Mouse (Mus musculus): ENCODE measurements around the gene Apmap. TPM values are rescaled to one million over a fixed set of nuclear protein-coding genes. Genes with fewer than 3 reads are reported as not detected.

The Apmap gene
- polyA plus RNA-seq, 1 experiment from 2014 or later = 33.1 TPM

GRCm38 (mm10) chr2:150607086-150607485 is 1.3 kb downstream of the Apmap start:
- no peak for ATAC-seq (ENCODE audit: insufficient number of reproducible peaks, low FRiP score, low TSS enrichment, low read depth)
- Histone ChIP-seq H3K27me3 (no peaks in the 10 kb centered on the region), H3K4me3 (peak overlapping the region; percentile 95), H3K9me3 (no peaks in the 10 kb centered on the region), H3K4me2 (peak overlapping the region; percentile 87; the same call in 1 of the 2 replicates), H3K4me1 (peaks cover 13% of the 10 kb centered on the region), H3K36me3 (no peaks in the 10 kb centered on the region), H3K9ac (no peak overlapping the region), H3K27ac (no peak overlapping the region)
- 74% methylated on average over 1 of the region's 1 CpGs for WGBS

DNA sequence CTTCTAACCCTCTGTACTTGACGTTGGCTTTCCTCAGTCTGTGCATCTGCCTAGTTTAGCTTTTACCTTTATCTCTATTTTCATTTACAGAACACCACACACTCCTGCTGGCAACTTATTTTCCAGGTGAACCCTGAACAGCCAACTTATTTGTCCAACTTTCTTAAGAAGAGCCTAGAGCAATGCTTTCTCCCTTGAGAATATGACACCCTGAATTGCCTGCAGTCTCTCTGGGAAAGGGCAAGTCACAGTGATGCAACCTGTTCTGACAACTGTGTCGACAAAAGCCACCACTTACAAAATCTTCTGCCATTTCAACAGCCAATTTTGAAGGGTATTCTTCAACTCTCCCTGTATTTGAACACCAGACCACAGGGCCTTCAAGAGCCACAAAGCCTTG is 3.6 kb downstream of the Apmap start:
- 77% methylated on average over 2 of the region's 2 CpGs for WGBS
- no peaks in the 10 kb centered on the region for H3K36me3 ChIP-seq
- no peak overlapping the region for H3K9ac ChIP-seq
- no peak overlapping the region for H3K4me3 ChIP-seq
- peaks cover 13% of the 10 kb centered on the region for H3K4me1 ChIP-seq
- ATAC-seq (ENCODE audit: insufficient number of reproducible peaks, low FRiP score, low TSS enrichment, low read depth) = no peak
- no peaks in the 10 kb centered on the region for H3K9me3 ChIP-seq
- no peaks in the 10 kb centered on the region for H3K27me3 ChIP-seq
- H3K4me2 ChIP-seq = no peak overlapping the region
- no peak overlapping the region for H3K27ac ChIP-seq

- Histone ChIP-seq H3K27ac (no peak overlapping the region), H3K4me2 (no peak overlapping the region), H3K4me3 (no peak overlapping the region), H3K36me3 (no peaks in the 10 kb centered on the region), H3K27me3 (no peaks in the 10 kb centered on the region), H3K9me3 (no peaks in the 10 kb centered on the region), H3K4me1 (peaks cover 2% of the 10 kb centered on the region), H3K9ac (no peak overlapping the region)
- WGBS = 87% methylated on average over 2 of the region's 2 CpGs
- ATAC-seq (ENCODE audit: insufficient number of reproducible peaks, low FRiP score, low TSS enrichment, low read depth) = no peak
Measured at GRCm38 (mm10) chr2:150602166-150602565, 6.2 kb downstream of the Apmap start.

DNA sequence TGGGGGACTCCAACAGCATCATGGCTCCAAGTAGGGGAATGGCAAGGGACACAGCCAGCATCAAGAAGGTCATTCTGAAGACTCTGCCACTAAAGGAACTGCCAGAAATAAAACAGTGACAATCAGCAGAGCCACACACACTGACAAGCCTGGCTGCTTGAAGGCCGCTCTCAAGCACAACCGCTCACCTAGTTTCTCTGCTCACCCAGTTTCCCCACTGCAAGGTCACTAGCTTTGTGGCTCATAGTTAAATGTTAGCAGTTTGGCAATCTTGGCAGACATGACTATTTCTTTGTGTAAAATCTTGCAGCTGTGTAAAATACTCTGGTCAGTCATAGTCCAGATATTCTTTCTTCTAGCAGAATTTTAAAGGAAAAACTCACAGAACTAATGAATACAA is 8.1 kb downstream of the Apmap start:
- ATAC-seq (ENCODE audit: insufficient number of reproducible peaks, low FRiP score, low TSS enrichment, low read depth) = no peak
- no peaks in the 10 kb centered on the region for H3K27me3 ChIP-seq
- H3K4me3 ChIP-seq = no peak overlapping the region
- H3K4me1 ChIP-seq = no peaks in the 10 kb centered on the region
- no peaks in the 10 kb centered on the region for H3K9me3 ChIP-seq
- 96% methylated on average over 2 of the region's 2 CpGs for WGBS
- no peak overlapping the region for H3K27ac ChIP-seq
- H3K4me2 ChIP-seq = no peak overlapping the region
- 0 out of 2 replicates have a peak, but pooled peaks cover 6% of the 10 kb centered on the region for H3K36me3 ChIP-seq
- no peak overlapping the region for H3K9ac ChIP-seq

DNA sequence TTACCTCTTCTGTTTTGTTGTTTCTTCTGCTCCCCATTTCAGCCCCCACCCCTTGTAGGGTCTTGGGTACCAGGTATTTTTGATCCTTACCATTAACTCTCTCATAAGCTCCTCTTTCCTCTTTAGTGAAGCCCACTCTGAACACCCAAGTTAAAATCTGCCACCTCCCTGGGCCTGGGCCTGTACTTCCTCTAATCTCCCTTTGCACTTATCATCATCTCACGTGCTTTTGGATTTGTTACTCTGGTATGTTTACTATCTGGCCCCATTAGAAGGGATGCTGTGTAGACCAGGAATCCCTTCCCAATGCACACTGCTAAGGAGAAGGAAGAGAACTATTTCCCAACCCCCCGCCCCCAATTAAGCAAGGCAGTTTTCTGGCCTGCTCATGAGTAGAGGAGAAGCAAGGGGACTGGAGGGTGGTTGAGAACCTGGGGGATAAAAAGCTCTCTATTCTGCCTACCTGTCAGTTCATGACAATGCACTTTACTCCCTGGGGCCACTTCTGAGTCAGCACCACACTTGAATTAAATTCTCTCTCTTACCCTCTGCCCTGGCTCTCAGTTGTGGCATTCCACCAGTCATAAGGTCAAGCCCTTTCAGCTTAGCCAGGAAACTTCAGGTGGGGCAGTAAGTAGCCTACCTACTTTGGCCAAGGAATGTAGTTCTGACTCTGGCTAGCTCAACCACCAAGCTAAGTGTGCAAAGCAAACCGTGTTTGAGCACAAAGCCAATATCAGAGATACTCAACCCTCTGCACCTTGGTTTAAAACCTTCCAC is 12.8 kb downstream of the Apmap start:
- H3K4me1 ChIP-seq = no peaks in the 10 kb centered on the region

DNA sequence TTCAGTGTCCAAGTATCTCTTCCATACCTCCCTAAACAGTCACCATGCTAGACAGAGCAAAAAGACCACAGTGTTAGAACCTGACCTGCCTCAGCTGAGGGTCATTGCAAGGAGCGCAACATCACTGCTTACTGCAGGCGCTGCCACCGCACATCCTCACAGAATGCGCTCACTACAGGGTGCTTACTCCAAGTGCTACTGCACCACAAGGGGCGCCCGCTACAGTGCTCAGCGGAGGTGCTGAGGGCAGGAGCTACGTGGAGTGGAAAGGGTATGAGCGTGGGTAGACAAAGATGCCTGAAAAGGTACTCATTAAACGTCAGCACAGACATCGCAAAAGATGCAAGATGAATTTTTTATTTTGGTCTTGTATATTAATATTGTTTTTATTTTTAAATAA is 19.3 kb downstream of the Apmap start:
- Histone ChIP-seq H3K27me3 (no peaks in the 10 kb centered on the region), H3K9me3 (no peaks in the 10 kb centered on the region), H3K4me2 (no peak overlapping the region), H3K27ac (no peak overlapping the region), H3K36me3 (peaks cover 69% of the 10 kb centered on the region), H3K9ac (no peak overlapping the region), H3K4me3 (no peak overlapping the region), H3K4me1 (no peaks in the 10 kb centered on the region)
- 85% methylated on average over 11 of the region's 11 CpGs for WGBS
- ATAC-seq (ENCODE audit: insufficient number of reproducible peaks, low FRiP score, low TSS enrichment, low read depth) = no peak

More for the DNA sequence above, 12.8 kb downstream of the Apmap start:
- no peaks in the 10 kb centered on the region for H3K9me3 ChIP-seq
- no peak for ATAC-seq (ENCODE audit: insufficient number of reproducible peaks, low FRiP score, low TSS enrichment, low read depth)
- no peak overlapping the region for H3K4me2 ChIP-seq
- no peak overlapping the region for H3K9ac ChIP-seq
- H3K4me3 ChIP-seq = no peak overlapping the region
- 85% methylated on average over 3 of the region's 3 CpGs for WGBS
- no peaks in the 10 kb centered on the region for H3K27me3 ChIP-seq
- H3K27ac ChIP-seq = no peak overlapping the region
- H3K36me3 ChIP-seq = peaks cover 26% of the 10 kb centered on the region; the same call in 1 of the 2 replicates

- 69% methylated on average over 1 of the region's 1 CpGs for WGBS
- Histone ChIP-seq H3K9me3 (no peaks in the 10 kb centered on the region), H3K4me1 (no peaks in the 10 kb centered on the region)
Measured at GRCm38 (mm10) chr2:150579628-150580027, 28.7 kb downstream of the Apmap start.

GRCm38 (mm10) chr2:150578603-150579002 is 29.8 kb downstream of the Apmap start:
- ATAC-seq (ENCODE audit: insufficient number of reproducible peaks, low FRiP score, low TSS enrichment, low read depth) = no peak
- H3K4me1 ChIP-seq = no peaks in the 10 kb centered on the region
- H3K9ac ChIP-seq = no peak overlapping the region
- H3K36me3 ChIP-seq = peaks cover 11% of the 10 kb centered on the region
- no peak overlapping the region for H3K27ac ChIP-seq
- 86% methylated on average over 5 of the region's 5 CpGs for WGBS
- no peaks in the 10 kb centered on the region for H3K27me3 ChIP-seq
- no peak overlapping the region for H3K4me3 ChIP-seq
- H3K4me2 ChIP-seq = no peak overlapping the region
- H3K9me3 ChIP-seq = no peaks in the 10 kb centered on the region

More at GRCm38 (mm10) chr2:150579628-150580027, 28.7 kb downstream of the Apmap start:
- no peak overlapping the region for H3K4me3 ChIP-seq
- H3K36me3 ChIP-seq = peaks cover 21% of the 10 kb centered on the region
- no peak overlapping the region for H3K4me2 ChIP-seq
- ATAC-seq (ENCODE audit: insufficient number of reproducible peaks, low FRiP score, low TSS enrichment, low read depth) = no peak
- no peak overlapping the region for H3K9ac ChIP-seq
- no peaks in the 10 kb centered on the region for H3K27me3 ChIP-seq
- H3K27ac ChIP-seq = no peak overlapping the region

DNA sequence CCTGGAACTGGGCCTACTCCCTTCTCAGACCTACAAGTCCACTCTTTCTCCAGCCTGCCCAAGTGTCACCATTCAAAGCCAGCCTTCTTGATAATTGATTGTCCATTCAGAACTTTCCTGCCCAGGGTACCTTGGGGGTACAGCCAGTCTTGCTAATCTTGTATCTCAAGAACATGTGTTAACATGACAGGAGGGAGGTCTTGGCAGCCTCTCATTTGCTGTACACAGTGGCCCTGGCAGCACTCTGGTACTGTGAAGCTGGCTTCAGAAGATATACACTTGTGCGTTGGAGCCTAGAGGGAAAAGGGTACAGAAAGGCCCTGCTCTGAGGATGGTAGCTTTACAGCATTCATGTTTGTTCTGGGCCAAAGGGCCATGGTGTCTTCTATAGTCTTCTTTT is 32.1 kb downstream of the Apmap start:
- 88% methylated on average over 1 of the region's 1 CpGs for WGBS
- Histone ChIP-seq H3K4me3 (no peak overlapping the region), H3K9me3 (no peaks in the 10 kb centered on the region), H3K9ac (no peak overlapping the region), H3K27me3 (no peaks in the 10 kb centered on the region), H3K4me1 (no peaks in the 10 kb centered on the region), H3K36me3 (0 out of 2 replicates have a peak, but pooled peaks cover 2% of the 10 kb centered on the region), H3K4me2 (no peak overlapping the region), H3K27ac (no peak overlapping the region)
- no peak for ATAC-seq (ENCODE audit: insufficient number of reproducible peaks, low FRiP score, low TSS enrichment, low read depth)

- H3K27me3 ChIP-seq = no peaks in the 10 kb centered on the region
Measured at GRCm38 (mm10) chr2:150572463-150572862, 35.9 kb downstream of the Apmap start.

DNA sequence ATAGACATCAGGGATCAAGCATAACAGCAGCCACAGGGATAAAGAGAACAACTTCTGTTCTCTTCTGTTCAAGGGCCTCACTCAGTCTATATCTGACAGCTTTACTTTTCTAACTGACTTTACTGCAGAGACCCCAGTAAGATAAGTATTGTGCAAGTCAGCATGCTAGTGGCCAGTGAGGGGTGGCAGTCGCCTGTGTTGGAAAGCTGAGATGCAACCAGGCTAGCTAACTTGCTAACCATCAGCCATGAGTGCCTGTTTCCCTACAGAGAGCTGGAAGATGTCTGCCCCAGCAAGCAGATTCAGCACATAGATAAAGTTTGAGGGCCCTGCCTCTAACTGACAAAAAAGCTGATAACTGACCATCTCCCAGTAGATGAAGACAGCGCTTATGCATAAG is 37.6 kb downstream of the Apmap start:
- H3K27me3 ChIP-seq = no peaks in the 10 kb centered on the region
- no peak for ATAC-seq (ENCODE audit: insufficient number of reproducible peaks, low FRiP score, low TSS enrichment, low read depth)
- H3K4me2 ChIP-seq = no peak overlapping the region
- no peaks in the 10 kb centered on the region for H3K9me3 ChIP-seq
- 73% methylated on average over 2 of the region's 2 CpGs for WGBS
- H3K36me3 ChIP-seq = no peaks in the 10 kb centered on the region
- H3K9ac ChIP-seq = no peak overlapping the region
- no peak overlapping the region for H3K27ac ChIP-seq
- H3K4me3 ChIP-seq = no peak overlapping the region
- no peaks in the 10 kb centered on the region for H3K4me1 ChIP-seq

More at GRCm38 (mm10) chr2:150572463-150572862, 35.9 kb downstream of the Apmap start:
- Histone ChIP-seq H3K9ac (no peak overlapping the region), H3K9me3 (no peaks in the 10 kb centered on the region), H3K27ac (no peak overlapping the region), H3K4me1 (no peaks in the 10 kb centered on the region), H3K36me3 (0 out of 2 replicates have a peak, but pooled peaks cover 2% of the 10 kb centered on the region), H3K4me3 (no peak overlapping the region), H3K4me2 (no peak overlapping the region)
- no peak for ATAC-seq (ENCODE audit: insufficient number of reproducible peaks, low FRiP score, low TSS enrichment, low read depth)
- WGBS = 87% methylated on average over 3 of the region's 3 CpGs

GRCm38 (mm10) chr2:150569847-150570590 is 38.3 kb downstream of the Apmap start, which contains the start of gene Cst7:
Cst7 (plus strand) TSS chr2:150570415.
- H3K27ac ChIP-seq = no peak within 1 kb of the TSS
- 72% methylated on average over 11 of the region's 11 CpGs for WGBS
- no peak for ATAC-seq (ENCODE audit: insufficient number of reproducible peaks, low FRiP score, low TSS enrichment, low read depth)

More at GRCm38 (mm10) chr2:150569847-150570590, 38.3 kb downstream of the Apmap start, which contains the start of gene Cst7:
- Histone ChIP-seq H3K36me3 (no peaks in the 10 kb centered on the region), H3K4me2 (no peak within 1 kb of the TSS), H3K27me3 (no peaks in the 10 kb centered on the region), H3K4me3 (no peak within 1 kb of the TSS), H3K4me1 (no peaks in the 10 kb centered on the region), H3K9ac (no peak within 1 kb of the TSS), H3K9me3 (no peaks in the 10 kb centered on the region)

All from limb, embryonic 15.5 days (tissue).